Mouse (Mus musculus) forebrain, postnatal 0 days (tissue): ENCODE measurements at regions not wholly inside any gene's neighbourhood (a gene's known extent, or its start where the extent isn't known, plus 50 kb on each side); places are given as distances from the start of the nearest gene placed in this dataset.

Experiments
- ATAC-seq: fragments of 200-750 bp; cut with Nextera tagmentation; 2 replicates; pipeline ENCODE4 v1.8.0; 2017; ENCODE audit warnings: mild to moderate bottlenecking, moderate library complexity
- DNase-seq: peaks from one replicate; pipeline ENCODE4 v3.0.0-alpha.2; 2015
- H3K27ac ChIP-seq: fragments of 300-500 bp; sonication (generic); 2 replicates; pipeline ENCODE4 v1.5.1; 2014; ENCODE audit warnings: low read depth, mild to moderate bottlenecking, antibody characterized with exemption, low read length, moderate library complexity, mixed read lengths
- H3K27me3 ChIP-seq: fragments of 300-500 bp; sonication (generic); 2 replicates; pipeline ENCODE4 v1.6.1; 2014; ENCODE audit warnings: mild to moderate bottlenecking, low read length, mixed read lengths; ENCODE audit not compliant: insufficient read depth
- H3K36me3 ChIP-seq: fragments of 300-500 bp; sonication (generic); 2 replicates; pipeline ENCODE4 v1.6.1; 2014; ENCODE audit warnings: mild to moderate bottlenecking, moderate library complexity; ENCODE audit not compliant: insufficient read depth
- H3K4me1 ChIP-seq: fragments of 300-500 bp; sonication (generic); 2 replicates; pipeline ENCODE4 v1.6.1; 2014; ENCODE audit warnings: antibody characterized with exemption; ENCODE audit not compliant: insufficient read depth
- H3K4me2 ChIP-seq: fragments of 300-500 bp; sonication (generic); 2 replicates; pipeline ENCODE4 v1.6.1; 2014; ENCODE audit warnings: low read depth, mild to moderate bottlenecking, moderate library complexity
- H3K4me3 ChIP-seq: fragments of 300-500 bp; sonication (generic); 2 replicates; pipeline ENCODE4 v1.5.1; 2014; ENCODE audit warnings: low read depth, low read length, mixed read lengths
- H3K9ac ChIP-seq: fragments of 300-500 bp; sonication (generic); 2 replicates; pipeline ENCODE4 v1.6.1; 2014; ENCODE audit warnings: mild to moderate bottlenecking
- H3K9me3 ChIP-seq: fragments of 300-500 bp; sonication (generic); 2 replicates; pipeline ENCODE4 v1.6.1; 2016; ENCODE audit warnings: low read length
- CTCF ChIP-seq: sonication (generic); IDR thresholded peaks from 2 replicates; pipeline ENCODE4 v1.5.1; 2016; ENCODE audit warnings: antibody characterized with exemption, control low read depth, low read depth
- WGBS: fragments of 180-500 bp; shearing (Covaris S2); extraction: QIAGEN DNeasy Blood & Tissue Kit; methylation state at CpG from one replicate; pipeline ENCODE4 v1.1.7; 2014; 5-methylcytosine and 5-hydroxymethylcytosine counted together

- no peaks in the 10 kb centered on the region for H3K27me3 ChIP-seq
- DNase-seq (no peak), ATAC-seq (no peak)
- TF ChIP-seq CTCF = no peak
- 52% methylated on average over 5 of the region's 5 CpGs for WGBS
- H3K4me1 ChIP-seq = no peaks in the 10 kb centered on the region
- no peak overlapping the region for H3K4me2 ChIP-seq
- H3K9ac ChIP-seq = no peak overlapping the region
- H3K9me3 ChIP-seq = no peaks in the 10 kb centered on the region
- no peak overlapping the region for H3K4me3 ChIP-seq
- H3K27ac ChIP-seq = no peak overlapping the region
- H3K36me3 ChIP-seq = no peaks in the 10 kb centered on the region
Measured at GRCm38 (mm10) chr12:39888493-39888892, 149.3 kb downstream of the Arl4a start.

- Histone ChIP-seq H3K9ac (no peak overlapping the region), H3K27me3 (no peaks in the 10 kb centered on the region), H3K4me1 (no peaks in the 10 kb centered on the region), H3K4me2 (no peak overlapping the region), H3K27ac (no peak overlapping the region), H3K4me3 (no peak overlapping the region), H3K9me3 (no peaks in the 10 kb centered on the region), H3K36me3 (no peaks in the 10 kb centered on the region)
- no peak for TF ChIP-seq CTCF
- DNase-seq (no peak), ATAC-seq (peak; percentile 27; the same call in 1 of the 2 replicates)
- WGBS = 16% methylated on average over 3 of the region's 3 CpGs
Measured at GRCm38 (mm10) chr12:39885366-39885765, 152.5 kb downstream of the Arl4a start.

GRCm38 (mm10) chr12:39880309-39880708, 157.5 kb downstream of the Arl4a start:
- no peak overlapping the region for H3K4me2 ChIP-seq
- H3K27me3 ChIP-seq = no peaks in the 10 kb centered on the region
- no peak overlapping the region for H3K9ac ChIP-seq
- no peaks in the 10 kb centered on the region for H3K9me3 ChIP-seq
- no peak overlapping the region for H3K27ac ChIP-seq
- H3K4me3 ChIP-seq = no peak overlapping the region
- DNase-seq = no peak
- no peaks in the 10 kb centered on the region for H3K36me3 ChIP-seq
- ATAC-seq = no peak
- H3K4me1 ChIP-seq = no peaks in the 10 kb centered on the region
- TF ChIP-seq CTCF = no peak
- WGBS = 94% methylated on average over 1 of the region's 1 CpGs

- DNase-seq = no peak
- no peak for ATAC-seq
- H3K9me3 ChIP-seq = no peaks in the 10 kb centered on the region
- no peak overlapping the region for H3K4me2 ChIP-seq
- H3K36me3 ChIP-seq = no peaks in the 10 kb centered on the region
- no peak overlapping the region for H3K27ac ChIP-seq
- H3K4me3 ChIP-seq = no peak overlapping the region
- no peak for TF ChIP-seq CTCF
- no peaks in the 10 kb centered on the region for H3K4me1 ChIP-seq
- H3K27me3 ChIP-seq = no peaks in the 10 kb centered on the region
- no peak overlapping the region for H3K9ac ChIP-seq
- 88% methylated on average over 6 of the region's 6 CpGs for WGBS
Measured at GRCm38 (mm10) chr12:39873917-39874316, 163.9 kb downstream of the Arl4a start.

- Histone ChIP-seq H3K4me1 (no peaks in the 10 kb centered on the region), H3K9me3 (no peaks in the 10 kb centered on the region), H3K9ac (no peak overlapping the region), H3K4me2 (no peak overlapping the region), H3K27ac (no peak overlapping the region), H3K27me3 (no peaks in the 10 kb centered on the region), H3K36me3 (no peaks in the 10 kb centered on the region), H3K4me3 (no peak overlapping the region)
- ATAC-seq (no peak), DNase-seq (no peak)
- TF ChIP-seq CTCF = no peak
- 85% methylated on average over 1 of the region's 1 CpGs for WGBS
Measured at GRCm38 (mm10) chr12:39861797-39862196, 176.0 kb downstream of the Arl4a start.

GRCm38 (mm10) chr12:39851610-39852009, 186.2 kb downstream of the Arl4a start:
- Histone ChIP-seq H3K4me3 (no peak overlapping the region), H3K27me3 (no peaks in the 10 kb centered on the region), H3K4me2 (no peak overlapping the region), H3K27ac (no peak overlapping the region), H3K36me3 (no peaks in the 10 kb centered on the region), H3K4me1 (no peaks in the 10 kb centered on the region), H3K9ac (no peak overlapping the region), H3K9me3 (no peaks in the 10 kb centered on the region)
- DNase-seq (no peak), ATAC-seq (no peak)
- TF ChIP-seq CTCF = no peak
- 92% methylated on average over 6 of the region's 6 CpGs for WGBS

- Histone ChIP-seq H3K27ac (no peak overlapping the region), H3K27me3 (no peaks in the 10 kb centered on the region)
- no peak for DNase-seq
Measured at GRCm38 (mm10) chr12:39849346-39850058, 188.3 kb downstream of the Arl4a start.

More at GRCm38 (mm10) chr12:39849346-39850058, 188.3 kb downstream of the Arl4a start:
- no peaks in the 10 kb centered on the region for H3K9me3 ChIP-seq
- no peak for ATAC-seq
- no peak overlapping the region for H3K4me3 ChIP-seq
- no peak overlapping the region for H3K9ac ChIP-seq
- H3K4me1 ChIP-seq = no peaks in the 10 kb centered on the region
- H3K36me3 ChIP-seq = no peaks in the 10 kb centered on the region
- WGBS = 43% methylated on average over 3 of the region's 3 CpGs
- no peak overlapping the region for H3K4me2 ChIP-seq
- no peak for TF ChIP-seq CTCF
